Mouse (Mus musculus): ENCODE measurements around the gene Prodh2. TPM values are rescaled to one million over a fixed set of nuclear protein-coding genes. Genes with fewer than 3 reads are reported as not detected.
A peak's percentile ranks its signal among the peaks of the same experiment; 100 is the strongest.

Prodh2 gene
- not detected in 2 replicates for polyA plus RNA-seq (2015; fragmentation: Nextera tagmentation; extraction: Ambion mirVana)

DNA sequence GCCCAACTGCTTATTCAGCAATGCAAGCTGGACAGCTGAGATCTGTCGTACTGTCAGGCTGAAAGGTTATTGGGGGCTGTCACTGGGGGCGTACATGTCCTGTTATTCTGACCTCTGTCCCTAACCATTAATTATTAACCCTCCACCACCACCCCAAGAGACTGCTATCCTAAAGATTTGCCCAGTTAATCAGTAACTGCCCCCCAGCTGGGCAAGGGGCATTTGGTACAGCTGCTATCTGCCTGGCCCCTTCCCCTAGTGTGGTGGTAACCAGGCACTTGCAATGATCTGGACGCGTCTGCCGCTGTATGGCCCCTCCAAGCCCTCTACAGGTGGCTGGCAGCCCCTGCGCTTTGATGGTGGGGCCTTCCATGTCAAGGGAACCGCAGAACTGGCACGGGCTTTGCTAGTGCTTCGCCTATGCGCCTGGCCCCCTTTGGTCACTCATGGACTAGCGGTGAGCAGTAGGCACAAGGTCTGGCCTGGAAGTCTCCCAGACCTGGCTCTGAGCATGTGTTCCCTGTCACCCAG, at the start of gene Prodh2:
TSS of gene Prodh2 (plus strand) at position 222 of the 531 bp plus-strand sequence.
- Histone ChIP-seq H3K9ac (replicated peaks) (no peak within 1 kb of the TSS), H3K27me3 (no peaks in the 10 kb centered on the region), H3K4me2 (replicated peaks) (no peak within 1 kb of the TSS), H3K4me1 (no peaks in the 10 kb centered on the region), H3K27ac (replicated peaks) (no peak within 1 kb of the TSS), H3K36me3 (no peaks in the 10 kb centered on the region), H3K4me3 (no peak within 1 kb of the TSS), H3K9me3 (no peaks in the 10 kb centered on the region)
- ATAC-seq (replicated peaks): no peak
- 69% methylated on average over 11 of the region's 11 CpGs for WGBS

DNA sequence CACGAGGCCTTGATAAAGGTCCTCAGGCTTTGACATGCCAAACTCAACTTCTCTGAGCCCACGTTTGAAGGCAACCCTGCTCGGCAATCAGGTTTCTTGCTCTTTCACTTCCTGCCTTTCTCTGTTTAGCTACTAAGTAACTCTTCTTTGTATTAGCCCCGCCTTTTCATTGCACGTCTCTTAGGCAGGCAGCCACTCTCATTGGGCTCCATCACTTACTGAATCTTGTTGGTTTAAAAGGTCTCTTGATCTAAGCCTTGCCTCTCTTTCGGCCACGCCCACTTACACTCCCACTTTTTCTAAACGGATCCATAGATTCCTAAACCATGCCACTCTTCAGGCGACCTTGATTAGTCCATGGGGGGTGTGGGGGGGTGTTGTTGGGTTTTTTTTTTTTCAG, 49.7 kb upstream of the Prodh2 start:
- peaks cover 34% of the 10 kb centered on the region for H3K36me3 ChIP-seq
- 19% methylated on average over 9 of the region's 9 CpGs for WGBS

DNA sequence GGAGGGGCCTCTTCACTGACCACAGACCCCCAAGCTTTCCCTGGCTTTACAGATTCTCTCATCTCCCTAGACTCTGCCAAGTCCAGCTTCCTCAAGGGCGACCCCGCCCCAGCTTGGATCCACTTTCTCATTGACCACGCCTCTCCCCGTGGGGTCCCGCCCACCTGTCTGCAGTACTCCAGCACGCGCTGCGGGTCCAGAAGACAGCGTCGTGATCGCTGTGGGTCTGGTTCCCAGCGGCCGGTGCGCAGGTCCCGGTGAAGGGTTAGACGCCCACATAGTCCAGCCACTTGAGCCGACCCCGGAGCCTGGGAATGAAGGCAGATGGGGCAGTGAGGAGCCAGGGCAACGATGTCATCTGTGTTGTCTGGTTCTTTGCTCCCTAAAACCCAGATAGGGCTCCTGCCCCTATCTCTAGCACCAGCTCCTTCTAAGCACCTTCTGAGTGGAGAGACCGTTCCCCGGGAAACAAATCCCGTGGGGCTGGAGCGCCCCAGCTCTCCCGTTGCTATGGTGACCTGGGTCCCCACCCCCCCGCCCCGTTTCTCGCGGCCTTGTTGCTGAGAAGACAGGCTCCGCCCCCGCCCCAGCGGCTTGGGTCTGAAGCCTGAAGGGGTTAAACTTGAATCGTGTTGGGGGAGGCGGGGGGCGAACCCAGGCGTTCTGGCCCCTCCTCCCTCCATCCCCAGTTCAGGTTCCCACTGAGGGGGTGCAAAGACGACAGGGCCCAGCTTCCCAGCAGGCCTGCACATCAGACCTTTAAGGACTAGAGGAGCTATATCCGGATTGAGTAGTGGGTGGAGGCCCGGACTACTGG, 49.1 kb upstream of the Prodh2 start:
- under 1% methylated on average over 38 of the region's 38 CpGs for WGBS
- peak overlapping the region; percentile 87 for H3K4me3 ChIP-seq
- no peaks in the 10 kb centered on the region for H3K27me3 ChIP-seq
- H3K9me3 ChIP-seq: no peaks in the 10 kb centered on the region
- peaks cover 32% of the 10 kb centered on the region for H3K4me1 ChIP-seq
- H3K4me2 ChIP-seq (replicated peaks): peak overlapping the region; percentile 63
- peak overlapping the region; percentile 92 for H3K9ac ChIP-seq (replicated peaks)
- peaks cover 28% of the 10 kb centered on the region for H3K36me3 ChIP-seq
- ATAC-seq (replicated peaks): peak; percentile 65
- peak overlapping the region; percentile 97 for H3K27ac ChIP-seq (replicated peaks)

More for the DNA sequence above, 49.7 kb upstream of the Prodh2 start:
- peak overlapping the region; percentile 97 for H3K27ac ChIP-seq (replicated peaks)
- no peak for ATAC-seq (replicated peaks)
- peak overlapping the region; percentile 87 for H3K4me3 ChIP-seq
- H3K27me3 ChIP-seq: no peaks in the 10 kb centered on the region
- H3K9me3 ChIP-seq: no peaks in the 10 kb centered on the region
- H3K4me2 ChIP-seq (replicated peaks): peak overlapping the region; percentile 63
- peak overlapping the region; percentile 92 for H3K9ac ChIP-seq (replicated peaks)
- H3K4me1 ChIP-seq: peaks cover 32% of the 10 kb centered on the region

GRCm38 (mm10) chr7:30444971-30445751, 48.3 kb upstream of the Prodh2 start, which contains the start of gene Aplp1:
Gene Aplp1 (minus strand): TSS chr7:30445535.
- Histone ChIP-seq H3K4me3 (peak within 1 kb of the TSS; percentile 87), H3K27me3 (no peaks in the 10 kb centered on the region), H3K4me2 (replicated peaks) (peak within 1 kb of the TSS; percentile 63), H3K36me3 (peaks cover 20% of the 10 kb centered on the region), H3K4me1 (peaks cover 32% of the 10 kb centered on the region), H3K27ac (replicated peaks) (peak within 1 kb of the TSS; percentile 97), H3K9me3 (no peaks in the 10 kb centered on the region), H3K9ac (replicated peaks) (peak within 1 kb of the TSS; percentile 92)
- peak; percentile 84 for ATAC-seq (replicated peaks)
- WGBS: under 1% methylated on average over 54 of the region's 72 CpGs

DNA sequence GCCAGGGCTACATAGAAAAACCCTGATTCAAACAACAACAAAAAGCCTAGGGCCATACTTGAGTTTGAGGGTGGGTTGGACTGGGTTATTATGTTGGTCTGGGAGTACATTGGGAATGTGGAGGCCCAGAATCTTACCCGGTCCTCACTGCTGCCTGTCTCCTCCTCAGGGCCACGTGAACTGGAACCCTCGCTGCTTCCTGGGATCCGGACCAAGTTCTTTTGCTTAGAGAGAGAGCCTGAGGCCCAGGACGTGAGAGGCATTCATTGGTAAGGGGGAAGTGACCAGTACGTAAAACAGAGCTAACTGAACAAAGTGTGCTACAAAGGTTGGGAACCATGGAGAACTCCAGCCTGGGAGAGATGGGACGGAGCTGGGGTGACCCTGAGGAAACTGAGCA, 43.2 kb upstream of the Prodh2 start:
- 65% methylated on average over 7 of the region's 7 CpGs for WGBS
- Histone ChIP-seq H3K4me1 (peaks cover 12% of the 10 kb centered on the region), H3K27ac (replicated peaks) (no peak overlapping the region), H3K9ac (replicated peaks) (no peak overlapping the region), H3K4me3 (no peak overlapping the region), H3K36me3 (no peaks in the 10 kb centered on the region), H3K27me3 (peaks cover 33% of the 10 kb centered on the region), H3K9me3 (no peaks in the 10 kb centered on the region), H3K4me2 (replicated peaks) (no peak overlapping the region)
- no peak for ATAC-seq (replicated peaks)

GRCm38 (mm10) chr7:30453327-30453726, 40.1 kb upstream of the Prodh2 start:
- H3K27me3 ChIP-seq: peaks cover 64% of the 10 kb centered on the region
- no peaks in the 10 kb centered on the region for H3K9me3 ChIP-seq
- no peak overlapping the region for H3K27ac ChIP-seq (replicated peaks)
- peaks cover 26% of the 10 kb centered on the region for H3K4me1 ChIP-seq
- no peak overlapping the region for H3K4me2 ChIP-seq (replicated peaks)
- H3K36me3 ChIP-seq: no peaks in the 10 kb centered on the region
- no peak overlapping the region for H3K9ac ChIP-seq (replicated peaks)
- H3K4me3 ChIP-seq: no peak overlapping the region
- no peak for ATAC-seq (replicated peaks)
- 14% methylated on average over 25 of the region's 25 CpGs for WGBS

- no peak overlapping the region for H3K9ac ChIP-seq (replicated peaks)
- no peak overlapping the region for H3K27ac ChIP-seq (replicated peaks)
- H3K9me3 ChIP-seq: no peaks in the 10 kb centered on the region
- 2% methylated on average over 25 of the region's 25 CpGs for WGBS
- peaks cover 27% of the 10 kb centered on the region for H3K4me1 ChIP-seq
- ATAC-seq (replicated peaks): no peak
- peaks cover 67% of the 10 kb centered on the region for H3K27me3 ChIP-seq
- H3K4me3 ChIP-seq: no peak overlapping the region
- H3K4me2 ChIP-seq (replicated peaks): no peak overlapping the region
- no peaks in the 10 kb centered on the region for H3K36me3 ChIP-seq
These were observed 39.7 kb upstream of the Prodh2 start for GRCm38 (mm10) chr7:30453766-30454165.

DNA sequence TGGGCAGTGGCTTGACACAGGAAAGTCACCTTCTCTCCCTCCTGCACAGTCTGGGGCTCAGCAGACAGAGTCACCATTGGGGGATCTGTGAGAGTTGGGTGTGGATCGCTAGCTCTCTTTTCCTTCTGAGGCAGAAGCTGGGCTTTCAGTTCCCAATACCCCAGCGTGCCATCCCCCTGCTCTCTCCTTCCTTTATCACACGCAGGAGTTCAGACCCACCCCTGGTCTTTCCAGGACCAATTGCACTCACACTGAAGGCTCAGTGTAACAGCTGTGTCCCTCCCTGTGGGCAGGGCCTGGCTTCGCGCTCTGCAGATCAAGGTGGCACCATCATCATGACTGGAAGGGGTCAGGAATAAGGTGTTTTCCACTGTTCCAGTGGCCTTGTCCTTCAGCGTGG, 39.2 kb upstream of the Prodh2 start:
- Histone ChIP-seq H3K9ac (replicated peaks) (no peak overlapping the region), H3K4me1 (peaks cover 27% of the 10 kb centered on the region), H3K4me3 (no peak overlapping the region), H3K27me3 (peaks cover 67% of the 10 kb centered on the region), H3K9me3 (no peaks in the 10 kb centered on the region), H3K27ac (replicated peaks) (no peak overlapping the region), H3K4me2 (replicated peaks) (no peak overlapping the region), H3K36me3 (no peaks in the 10 kb centered on the region)
- no peak for ATAC-seq (replicated peaks)
- 8% methylated on average over 6 of the region's 6 CpGs for WGBS

- Histone ChIP-seq H3K27me3 (peaks cover 84% of the 10 kb centered on the region), H3K4me3 (peak overlapping the region; percentile 20), H3K4me1 (peaks cover 27% of the 10 kb centered on the region), H3K27ac (replicated peaks) (no peak overlapping the region), H3K4me2 (replicated peaks) (peak overlapping the region; percentile 45), H3K9me3 (no peaks in the 10 kb centered on the region), H3K36me3 (no peaks in the 10 kb centered on the region), H3K9ac (replicated peaks) (no peak overlapping the region)
- ATAC-seq (replicated peaks): no peak
- WGBS: 2% methylated on average over 9 of the region's 9 CpGs
These were observed 36.9 kb upstream of the Prodh2 start for GRCm38 (mm10) chr7:30456487-30456886.

DNA sequence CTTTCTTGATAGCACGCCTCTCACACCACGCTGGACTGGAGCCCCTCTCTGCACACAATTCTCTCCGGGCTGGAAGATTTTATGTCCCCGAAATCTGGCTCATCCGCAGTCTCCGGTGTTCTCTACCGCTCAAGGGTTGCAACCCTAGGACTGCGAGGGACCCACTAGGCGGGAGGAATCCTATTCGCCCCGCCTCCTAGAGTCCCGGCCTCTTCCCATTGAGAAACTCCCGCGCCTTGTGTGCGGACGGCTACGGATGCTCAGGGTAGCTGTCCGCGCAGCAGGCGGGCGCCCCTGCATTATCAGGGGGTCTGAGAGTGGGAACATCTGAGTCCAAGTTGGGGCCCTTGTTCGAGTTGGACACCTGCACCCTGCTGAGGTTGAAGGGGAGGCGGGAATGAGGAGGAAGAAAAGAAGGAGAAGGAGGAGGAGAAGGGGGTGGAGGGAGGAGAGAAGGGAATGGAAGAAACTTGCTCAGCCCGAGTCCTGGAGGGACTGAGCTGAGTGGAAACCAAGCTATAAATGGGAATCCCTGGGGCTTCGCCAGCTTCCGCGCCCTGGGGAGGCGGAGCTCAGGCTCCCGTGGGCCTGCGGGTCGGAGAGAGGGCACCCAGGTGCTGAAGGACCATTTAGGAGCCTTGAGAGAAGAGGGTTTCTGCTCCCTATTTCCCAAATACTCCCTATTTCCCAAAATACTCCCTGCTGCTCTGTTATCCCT, 36.4 kb upstream of the Prodh2 start:
- peak overlapping the region; percentile 25 for H3K9ac ChIP-seq (replicated peaks)
- no peak for ATAC-seq (replicated peaks)

GRCm38 (mm10) chr7:30457629-30458330, 35.6 kb upstream of the Prodh2 start, which contains the start of the genes Kirrel2 and Nphs1:
Gene Kirrel2 (minus strand): TSS chr7:30457690.
Gene Nphs1 (plus strand): TSS chr7:30458315.
- peak within 1 kb of the TSS; percentile 20 for H3K4me3 ChIP-seq
- peaks cover 27% of the 10 kb centered on the region for H3K4me1 ChIP-seq
- H3K4me2 ChIP-seq (replicated peaks): peak within 1 kb of the TSS; percentile 45
- no peak within 1 kb of the TSS for H3K27ac ChIP-seq (replicated peaks)
- H3K9me3 ChIP-seq: no peaks in the 10 kb centered on the region
- peak within 1 kb of the TSS; percentile 25 for H3K9ac ChIP-seq (replicated peaks)
- H3K36me3 ChIP-seq: no peaks in the 10 kb centered on the region
- WGBS: under 1% methylated on average over 15 of the region's 16 CpGs
- peak; percentile 80 for ATAC-seq (replicated peaks)
- peaks cover 89% of the 10 kb centered on the region for H3K27me3 ChIP-seq

More for the DNA sequence above, 36.4 kb upstream of the Prodh2 start:
- peaks cover 88% of the 10 kb centered on the region for H3K27me3 ChIP-seq
- peak overlapping the region; percentile 45 for H3K4me2 ChIP-seq (replicated peaks)
- H3K27ac ChIP-seq (replicated peaks): no peak overlapping the region
- WGBS: under 1% methylated on average over 31 of the region's 31 CpGs
- H3K9me3 ChIP-seq: no peaks in the 10 kb centered on the region
- peak overlapping the region; percentile 20 for H3K4me3 ChIP-seq
- no peaks in the 10 kb centered on the region for H3K36me3 ChIP-seq
- H3K4me1 ChIP-seq: peaks cover 27% of the 10 kb centered on the region
